Mouse (Mus musculus) frontal cortex, postnatal 10 days (tissue): ENCODE measurements around the gene Lrrc4c.

Source experiments
- DNase-seq, 2 experiments: peaks; one replicate each; pipeline ENCODE4 v3.0.0; 2022; ENCODE audit warnings: low spot score in 2 of 2, mixed read lengths in 1 of 2

Gene Lrrc4c

DNA sequence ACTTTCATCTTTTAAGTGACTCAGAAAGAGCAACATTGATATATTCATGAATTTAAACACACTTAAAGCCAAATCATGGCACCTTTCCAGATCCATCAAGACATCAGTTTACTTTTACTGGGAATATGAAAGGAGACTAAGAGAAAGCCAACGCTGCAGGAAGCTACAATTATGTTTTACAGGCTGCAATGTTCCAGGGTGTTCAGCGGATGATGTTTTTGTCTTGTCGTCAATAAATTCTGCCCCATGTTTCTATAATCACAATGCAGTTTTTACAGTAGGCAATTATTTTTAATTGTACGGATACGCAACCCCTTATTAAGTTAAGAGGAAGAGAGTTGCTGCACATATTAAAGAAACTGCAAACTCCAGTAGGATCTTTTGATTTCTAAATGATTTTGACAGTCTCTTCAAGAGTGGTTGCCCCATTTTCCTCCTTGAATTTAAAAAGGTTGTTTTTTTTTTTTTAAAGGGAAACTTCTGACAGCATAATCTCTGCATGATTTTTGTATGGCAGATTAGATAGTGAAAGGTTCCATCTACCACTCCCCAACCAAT is 532.9 kb downstream of the Lrrc4c start:
- no peak for DNase-seq

DNA sequence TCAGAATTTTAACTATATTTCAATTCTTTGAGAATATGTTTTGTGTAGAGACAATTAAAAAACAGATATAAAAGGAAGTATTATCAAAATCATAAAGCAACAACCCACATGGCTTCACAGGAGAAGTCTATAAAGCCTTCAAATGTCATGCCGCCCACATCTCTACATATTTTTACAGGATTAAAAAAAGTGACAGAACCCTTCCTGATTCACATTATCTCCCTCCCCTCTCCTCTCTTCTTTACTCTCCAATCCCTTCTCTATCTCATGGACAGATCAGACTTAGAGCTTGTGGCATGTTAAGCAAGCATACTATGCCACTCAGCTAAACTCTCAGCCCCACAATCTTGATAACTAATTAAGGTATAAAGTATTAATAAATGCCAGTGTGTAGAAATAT is 535.8 kb downstream of the Lrrc4c start:
- DNase-seq = no peak

DNA sequence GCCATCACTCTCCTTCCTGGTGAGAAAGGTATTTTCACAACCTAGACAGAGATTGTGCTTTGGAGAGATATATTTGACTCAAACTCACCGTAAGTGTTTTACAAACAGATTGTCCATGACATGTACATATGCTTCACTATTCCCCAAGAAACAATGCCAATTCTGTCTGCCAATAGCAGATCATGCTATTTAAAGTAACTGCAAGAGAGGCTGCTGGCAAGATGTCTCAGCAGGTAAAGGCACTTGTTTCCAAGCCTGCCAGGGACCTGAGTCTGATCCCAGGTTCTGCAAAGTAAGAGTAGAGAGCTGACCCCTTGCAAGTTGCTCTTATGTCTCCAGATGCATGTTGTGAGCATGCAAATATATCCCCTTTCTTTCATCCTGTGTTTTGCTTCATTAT is 558.1 kb downstream of the Lrrc4c start:
- no peak for DNase-seq

DNA sequence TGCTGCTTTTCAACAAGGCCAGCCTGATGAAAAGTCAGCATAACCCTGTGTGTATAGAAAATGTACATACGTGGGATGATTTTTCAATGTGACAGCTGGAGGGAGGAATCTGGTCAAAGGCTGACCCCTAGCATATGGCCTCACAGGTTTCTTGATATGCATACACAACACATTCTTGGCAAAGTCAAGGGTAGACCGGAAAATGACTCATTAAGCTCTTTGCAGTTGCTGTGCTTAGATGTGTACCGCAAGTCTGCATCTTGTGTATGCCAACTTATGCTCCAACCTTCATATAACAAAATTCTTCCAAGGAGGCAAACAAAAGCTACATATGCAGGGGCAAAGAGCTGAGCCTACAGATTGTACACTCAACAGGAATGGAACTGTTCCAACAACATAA is 631.6 kb downstream of the Lrrc4c start:
- DNase-seq = no peak

DNA sequence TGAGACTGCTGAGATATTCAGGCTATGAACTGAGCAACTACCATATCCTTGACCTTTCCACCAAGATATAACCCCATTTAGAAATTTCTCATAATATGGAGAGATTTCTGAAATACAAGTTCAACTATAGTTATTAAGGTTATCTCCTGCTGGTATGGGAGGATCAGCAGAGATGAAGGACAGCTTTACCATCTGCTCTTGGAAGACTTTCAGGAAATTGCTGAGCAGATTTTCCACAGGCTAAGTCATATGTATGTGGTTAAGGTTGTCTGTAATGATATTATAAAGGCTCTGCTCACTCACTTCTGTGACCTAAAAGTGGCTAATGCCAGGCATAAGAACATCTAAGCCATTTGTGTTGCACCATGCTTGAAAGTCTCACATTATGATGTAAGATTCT is 681.6 kb downstream of the Lrrc4c start:
- no peak for DNase-seq

DNA sequence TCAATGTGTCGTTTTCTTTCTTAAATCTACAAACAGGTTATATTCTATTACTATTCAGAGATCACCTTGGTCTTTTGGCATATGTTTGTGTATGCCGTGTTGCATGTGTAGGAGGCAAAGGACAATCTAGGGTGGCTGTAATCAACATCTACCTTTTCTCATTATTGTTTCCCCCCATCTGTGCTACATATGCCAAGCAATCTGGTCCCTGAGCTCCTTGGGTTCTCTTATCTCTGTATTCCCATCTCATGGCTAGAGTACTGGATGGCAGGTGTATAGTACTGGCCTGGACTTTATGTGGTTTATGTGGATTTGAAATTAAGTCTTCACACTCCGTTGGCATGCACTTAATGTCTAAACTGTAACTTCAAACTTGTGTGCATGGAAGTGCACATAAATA is 700.4 kb downstream of the Lrrc4c start:
- no peak for DNase-seq

DNA sequence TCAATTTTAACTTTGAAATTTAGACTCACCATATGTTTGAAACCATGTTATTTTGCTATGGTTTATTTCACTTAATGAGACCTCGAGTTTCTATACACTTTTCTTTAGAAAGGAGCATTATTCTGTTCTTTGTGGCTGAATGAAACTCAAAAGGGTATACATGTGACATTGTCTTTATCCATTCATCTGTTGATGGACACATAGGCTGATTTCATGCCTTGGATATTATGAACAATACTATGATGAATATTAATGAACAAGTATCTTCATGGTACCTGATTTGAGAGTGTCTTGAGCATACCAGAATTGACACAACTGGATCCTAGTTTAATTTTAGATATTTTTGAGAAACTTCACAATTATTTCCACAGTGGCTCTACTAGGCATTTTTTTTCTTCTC is 709.0 kb downstream of the Lrrc4c start:
- DNase-seq = no peak

DNA sequence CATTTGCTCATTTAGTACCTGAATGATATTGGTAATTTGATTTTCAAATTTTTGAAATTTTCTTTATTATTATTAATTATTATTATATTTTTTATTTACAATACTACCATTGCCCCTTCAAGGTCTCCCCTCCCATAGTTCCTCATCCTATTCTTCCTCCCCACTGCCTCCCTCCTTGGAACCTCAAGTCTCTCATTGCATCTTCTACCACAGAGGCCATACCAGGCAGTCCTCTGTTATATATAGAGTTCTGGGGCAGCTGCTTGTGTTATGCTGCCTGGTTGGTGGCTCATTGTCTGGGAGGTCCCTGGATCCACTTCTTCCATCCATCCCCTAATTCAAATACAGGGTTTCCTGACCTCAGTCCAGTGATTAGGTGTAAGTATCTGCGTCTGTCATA is 709.6 kb downstream of the Lrrc4c start:
- DNase-seq = no peak

DNA sequence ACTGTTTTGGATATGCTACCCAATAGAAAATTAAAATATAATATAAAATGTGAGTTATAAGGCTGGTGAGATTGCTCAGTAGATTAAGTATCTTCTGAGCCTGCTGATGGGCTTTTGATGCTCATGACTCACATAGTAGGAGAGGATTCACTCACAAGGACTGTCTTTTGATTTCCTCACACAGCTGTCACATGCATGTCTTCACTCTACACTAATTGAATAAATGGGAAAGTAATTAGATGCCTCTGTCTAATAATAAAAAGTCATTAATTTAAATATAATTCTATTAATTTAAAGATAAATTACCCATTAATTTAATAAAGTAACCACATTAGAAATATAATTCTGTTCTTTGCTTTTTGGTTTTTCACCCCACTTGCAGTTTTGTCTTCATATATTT is 718.4 kb downstream of the Lrrc4c start:
- no peak for DNase-seq

DNA sequence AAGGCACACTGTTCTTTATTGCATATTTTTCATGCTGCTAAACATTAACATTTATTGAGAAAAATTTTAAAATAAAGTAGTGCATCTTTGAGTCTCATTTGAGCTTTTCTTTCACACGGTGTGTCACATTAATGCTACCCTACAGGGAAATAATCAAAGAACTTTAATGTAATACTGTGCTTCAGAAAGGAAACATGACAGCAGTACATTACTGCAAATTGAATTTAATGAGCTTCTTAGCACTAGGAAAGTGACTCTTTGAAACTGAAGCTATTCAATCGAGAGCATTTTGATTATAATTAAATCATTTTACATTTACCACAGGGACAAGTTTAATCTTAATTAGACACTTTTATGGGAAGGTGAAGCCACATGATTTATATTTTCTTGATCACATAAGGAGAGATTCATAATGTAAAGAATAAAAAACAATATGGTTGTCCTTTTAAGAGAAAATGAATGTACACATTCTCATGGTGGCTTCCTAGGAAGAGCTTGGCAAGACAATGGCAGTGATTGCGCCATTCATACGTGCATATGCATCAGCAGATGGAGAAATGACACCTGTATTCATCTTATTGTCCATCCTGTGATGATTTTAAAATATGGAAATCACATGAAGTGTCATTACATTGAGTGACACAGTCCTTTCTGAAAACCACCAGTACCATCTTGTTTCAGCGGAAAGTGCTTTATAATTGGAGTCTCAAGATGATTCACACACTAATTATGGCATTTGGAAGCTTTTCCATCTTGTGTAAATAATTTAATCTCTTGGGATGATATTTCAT is 719.2 kb downstream of the Lrrc4c start:
- no peak for DNase-seq

DNA sequence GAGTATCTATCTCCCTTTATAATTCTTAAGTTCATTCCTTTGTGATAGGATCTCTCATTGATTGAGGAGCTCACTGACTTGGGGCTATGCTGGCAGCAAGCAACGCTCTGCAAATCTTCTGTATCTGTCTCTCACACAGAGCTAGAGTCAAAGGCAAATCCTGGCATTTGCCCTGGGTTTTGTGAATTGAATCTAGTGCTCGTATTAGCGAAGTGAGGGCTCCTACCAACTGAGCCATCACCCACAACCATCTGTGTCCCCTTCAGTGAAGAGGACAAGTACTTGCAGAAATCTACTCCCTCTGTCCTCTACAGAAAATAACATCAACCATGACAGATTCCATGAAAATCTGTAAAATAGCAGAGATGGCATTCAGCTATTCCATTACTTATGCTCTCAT is 726.0 kb downstream of the Lrrc4c start:
- DNase-seq = no peak

DNA sequence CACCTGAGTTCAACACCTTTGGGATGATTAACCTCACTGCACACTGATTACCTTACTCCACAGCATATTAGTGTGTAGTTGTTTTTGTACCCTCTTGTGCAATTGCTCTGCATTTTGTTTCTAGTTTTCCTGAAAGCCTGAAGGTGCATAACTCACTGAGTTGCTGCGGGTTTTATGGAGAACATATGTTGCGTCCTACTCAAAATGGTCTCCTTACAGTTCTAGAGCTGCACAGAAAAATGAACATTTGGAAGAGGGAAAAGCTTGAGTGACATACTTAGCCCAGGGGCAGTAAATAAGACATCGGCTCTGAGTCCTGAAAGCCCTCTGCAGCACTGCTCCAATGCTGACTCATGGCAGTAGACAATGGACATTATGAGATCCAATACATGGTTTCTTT is 727.7 kb downstream of the Lrrc4c start:
- DNase-seq = no peak

DNA sequence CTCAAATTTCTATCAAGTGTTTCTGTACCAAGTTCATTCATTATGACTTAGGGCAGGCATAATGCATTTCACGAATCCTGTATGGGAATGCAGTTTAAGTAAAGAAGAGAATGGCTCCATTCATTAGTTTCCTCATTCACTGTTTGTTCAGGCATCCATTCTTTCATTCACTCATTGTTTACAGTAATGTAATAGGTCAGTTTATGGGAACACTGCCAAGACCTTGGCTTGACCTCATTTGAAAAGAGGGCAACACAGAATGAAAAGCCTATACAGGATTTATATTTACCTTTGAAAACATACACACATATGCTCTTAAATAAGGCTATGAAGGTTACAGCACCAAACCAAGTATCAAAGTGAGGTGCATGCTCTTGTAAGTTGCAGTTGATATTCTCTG is 762.2 kb downstream of the Lrrc4c start:
- DNase-seq = no peak

DNA sequence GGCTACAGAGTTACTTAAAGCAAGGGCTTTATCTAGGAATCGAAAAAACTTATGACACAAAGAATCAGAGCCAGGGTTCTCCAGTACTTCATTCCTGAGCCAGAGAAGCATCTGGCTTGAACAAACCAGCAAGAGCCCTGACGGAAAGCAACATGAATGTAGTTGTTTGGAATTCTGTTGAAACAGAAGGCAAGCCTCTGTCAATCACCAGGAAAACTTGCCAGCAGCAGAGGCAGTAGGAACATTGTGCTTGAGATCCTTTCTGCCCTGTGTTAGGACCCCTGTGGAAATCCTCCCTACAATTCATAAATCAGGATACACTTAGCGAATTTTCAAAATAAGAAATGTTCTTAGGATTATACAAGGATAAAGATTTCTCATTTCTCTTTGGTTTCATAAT is 780.0 kb downstream of the Lrrc4c start:
- no peak for DNase-seq

DNA sequence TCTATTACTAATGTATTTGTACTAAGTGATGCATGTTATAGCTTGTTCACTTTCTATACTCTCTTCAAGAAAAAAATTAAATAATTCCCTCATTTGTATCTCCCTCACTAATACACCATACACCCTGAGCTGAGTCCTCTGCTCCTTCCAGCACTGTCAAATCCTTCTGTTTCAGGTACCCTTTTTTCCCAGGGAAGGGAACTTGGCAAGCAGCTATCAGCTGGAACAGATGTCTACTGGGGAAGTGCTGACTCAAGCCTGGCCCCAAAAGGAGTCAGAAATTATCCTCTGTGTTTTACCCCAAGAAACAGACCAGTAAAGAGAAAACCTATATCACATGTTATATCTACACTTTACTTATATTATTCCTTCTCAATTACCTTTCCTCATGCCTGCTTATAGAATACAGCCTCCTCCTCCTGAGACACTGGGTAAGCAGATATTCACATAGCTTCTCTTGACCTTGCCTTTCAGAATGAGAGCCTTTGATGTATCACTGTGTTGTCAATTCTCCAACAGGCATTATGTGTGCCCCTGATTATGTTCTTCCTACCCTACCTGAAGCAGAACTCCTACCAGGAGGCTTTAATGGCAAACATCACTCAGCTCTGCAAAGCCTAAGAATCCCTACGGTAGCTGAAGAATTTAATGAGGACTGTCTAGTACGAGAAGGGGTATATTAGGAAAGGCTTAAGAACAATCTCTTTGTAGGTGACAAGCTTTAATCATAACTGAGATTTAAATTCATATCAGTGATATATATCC is 785.6 kb downstream of the Lrrc4c start:
- DNase-seq = no peak

DNA sequence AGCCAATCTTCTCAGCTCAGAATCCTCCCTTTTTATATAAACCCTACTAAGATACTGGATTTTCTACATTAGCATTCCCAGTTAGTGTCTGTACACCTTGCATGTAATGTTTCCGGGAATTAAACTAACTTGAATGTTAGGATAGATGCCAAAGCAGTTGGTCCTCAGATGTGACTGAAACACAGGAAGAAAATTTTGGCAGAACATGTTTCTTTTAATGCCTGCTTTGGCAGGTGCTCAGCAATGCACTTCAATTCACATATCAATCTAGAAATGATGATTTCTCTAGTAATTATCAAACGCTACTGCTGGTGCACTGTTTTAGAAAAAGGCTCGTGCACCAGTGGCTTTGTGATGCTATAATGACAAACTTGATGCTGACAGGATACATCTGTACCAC is 806.3 kb downstream of the Lrrc4c start:
- DNase-seq = no peak

DNA sequence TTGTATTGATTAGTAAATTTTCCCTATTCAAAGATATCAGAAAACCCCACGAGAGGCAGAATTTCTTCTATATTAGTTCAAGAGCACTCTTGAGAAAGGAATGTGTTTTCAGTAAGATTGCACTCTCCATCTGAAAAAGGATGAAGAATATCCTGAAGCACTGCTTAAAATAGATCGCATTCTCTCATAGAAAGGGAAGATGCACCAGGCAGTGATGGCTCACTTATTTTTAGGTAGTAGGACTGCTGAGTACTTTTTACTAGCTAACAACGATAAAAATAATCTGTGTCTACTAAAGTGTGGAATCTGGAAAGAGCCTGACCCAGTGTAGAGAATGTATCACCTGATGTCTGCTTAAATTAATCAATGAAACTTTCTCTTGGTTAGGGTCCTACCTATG is 820.5 kb downstream of the Lrrc4c start:
- DNase-seq = no peak

DNA sequence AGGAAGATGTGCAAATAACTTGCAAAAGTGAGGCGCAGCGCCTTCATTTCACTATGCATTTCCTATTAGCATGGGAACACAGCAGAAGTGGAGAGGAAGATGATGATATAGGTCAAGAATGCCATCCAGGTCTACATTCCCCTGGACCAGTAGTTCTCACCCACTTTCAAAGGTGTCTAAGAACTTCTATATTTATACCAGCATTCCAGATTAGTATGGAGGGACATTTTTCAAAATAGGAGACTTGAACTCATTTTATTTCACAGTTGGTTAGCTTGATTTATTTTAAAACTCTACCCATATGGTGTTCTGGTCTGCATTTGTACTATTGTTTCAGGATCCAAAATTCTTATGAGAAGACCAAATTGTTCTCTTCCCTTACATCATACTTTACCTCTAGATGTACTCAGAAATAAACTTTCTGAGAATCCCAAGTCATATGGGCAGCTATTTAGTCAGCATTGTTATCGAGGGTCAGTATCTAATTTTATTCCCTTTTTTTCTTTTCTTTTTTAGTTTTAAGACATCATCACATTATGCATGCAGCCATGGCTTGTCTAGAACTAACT is 833.7 kb downstream of the Lrrc4c start:
- DNase-seq = no peak

DNA sequence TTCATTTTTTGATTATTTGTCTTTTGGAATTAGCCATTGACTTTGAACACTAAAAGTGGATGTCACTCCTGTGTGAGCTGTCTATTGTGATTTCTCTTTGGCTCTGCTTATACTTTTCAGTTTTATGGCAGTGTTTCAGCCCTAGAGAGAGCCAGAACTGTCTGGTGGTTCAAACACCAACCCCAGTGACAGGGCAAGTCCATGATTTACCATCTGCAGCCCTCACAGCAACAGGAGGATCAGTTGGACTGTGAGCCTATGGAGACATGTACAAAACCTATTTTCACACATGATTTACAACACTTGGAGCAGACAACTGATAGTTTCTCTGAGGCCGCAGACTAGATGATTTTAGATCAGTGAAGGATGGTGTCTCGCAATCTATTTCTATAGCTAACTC is 847.8 kb downstream of the Lrrc4c start:
- DNase-seq = no peak

DNA sequence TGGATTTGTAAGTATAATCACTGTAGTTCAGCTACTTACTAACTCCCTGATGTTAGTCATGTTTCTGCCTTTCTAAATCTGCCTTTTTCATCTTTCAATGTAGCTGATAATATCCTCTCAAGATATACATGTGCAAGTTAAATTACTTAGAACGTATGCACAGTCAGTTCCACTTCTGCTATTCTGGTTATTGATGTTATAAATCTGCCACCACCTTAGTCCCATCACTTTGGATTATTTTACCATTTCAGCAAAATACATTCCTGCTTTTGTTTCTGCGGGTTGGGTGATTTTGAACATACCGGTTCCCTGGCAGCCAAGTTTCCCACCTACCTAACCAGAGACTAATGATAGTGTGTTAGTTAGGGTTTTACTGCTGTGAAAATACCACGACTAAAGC is 860.4 kb downstream of the Lrrc4c start:
- no peak for DNase-seq

DNA sequence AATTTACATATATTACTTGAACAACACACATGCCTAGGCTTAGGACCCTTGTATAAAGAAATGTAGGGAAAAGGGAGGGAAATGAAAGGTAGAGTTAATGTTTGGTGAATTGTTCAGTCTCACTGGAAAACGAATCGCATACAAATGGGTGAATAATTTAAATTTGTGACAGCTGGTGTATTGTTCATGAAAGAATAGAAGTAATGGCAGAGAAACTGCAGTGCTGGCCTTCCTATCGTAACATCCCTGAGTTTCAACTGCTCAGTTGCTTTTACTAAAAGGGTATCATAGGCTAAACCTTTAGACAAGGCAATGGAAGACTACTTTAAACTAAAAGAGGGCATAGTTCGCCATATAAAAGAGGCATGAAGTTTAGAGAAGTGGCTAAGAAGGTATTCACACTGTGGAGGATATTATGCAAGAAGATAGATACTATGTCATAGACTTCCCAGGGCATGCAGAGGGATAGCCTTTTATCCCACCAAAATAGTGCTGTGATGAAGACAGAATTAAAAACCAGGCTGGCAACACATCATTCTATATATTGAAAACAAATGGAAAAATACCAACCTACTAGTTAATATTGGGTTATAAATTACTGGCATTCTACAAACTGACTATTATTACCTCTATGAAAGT is 879.1 kb downstream of the Lrrc4c start:
- no peak for DNase-seq

DNA sequence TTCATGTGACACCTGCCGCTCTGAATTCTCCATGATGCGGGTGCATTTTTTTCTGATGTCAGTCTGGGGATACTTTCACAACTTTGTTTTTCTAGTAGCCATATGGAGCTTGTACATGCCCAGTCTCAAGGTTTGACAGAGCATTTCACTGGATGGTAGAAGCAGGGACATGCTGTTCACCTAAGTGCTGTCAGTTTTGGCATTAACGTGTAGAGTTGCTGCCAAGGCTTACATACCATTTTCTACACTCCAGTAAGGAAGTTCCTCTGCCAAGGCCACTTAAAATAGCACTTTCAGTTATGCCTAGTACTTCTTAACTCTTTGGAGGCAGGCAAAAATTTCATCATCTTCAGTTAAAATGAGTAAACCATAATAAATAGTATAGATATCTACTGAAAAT is 915.0 kb downstream of the Lrrc4c start:
- DNase-seq = peak in 1 of 2 experiments; percentile 15
